Mouse (Mus musculus) sigmoid colon, adult 10 weeks (tissue): ENCODE results near the gene Klri1. TPM values are rescaled to one million over a fixed set of nuclear protein-coding genes. Genes with fewer than 3 reads are reported as not detected.

Experiments
- polyA plus RNA-seq: library from polyadenylated mRNA; stranded (reverse); fragments of 350-450 nt; fragmentation: Illumina TruSeq; extraction: RNeasy Lipid Tissue Mini Kit (QIAGEN cat#74804); gene quantifications from one replicate; pipeline ENCODE4 v1.2.3, GENCODE M21; 2014; ENCODE audit warnings: low read depth, low replicate concordance

The Klri1 gene
- 2.4 TPM for polyA plus RNA-seq

DNA sequence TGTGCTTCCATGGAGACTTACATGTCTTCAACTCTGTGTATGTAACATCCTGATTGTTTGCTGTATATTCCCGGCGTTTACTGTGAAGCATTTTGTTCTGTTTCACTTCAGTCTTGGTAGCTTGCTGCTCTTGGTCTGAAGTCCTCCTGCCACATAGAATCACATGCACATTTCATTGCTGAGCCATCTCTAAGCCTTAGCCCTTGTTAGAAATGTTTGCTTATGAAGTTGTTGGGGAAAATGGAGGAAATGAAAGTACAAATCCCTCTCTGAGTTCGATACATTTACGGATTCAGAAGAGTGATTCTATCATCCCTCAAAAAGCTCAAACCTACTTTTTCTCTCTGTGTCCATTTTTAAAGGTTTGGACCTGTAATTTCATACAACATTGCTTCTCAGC lies at the start of gene Klri1:
Gene Klri1, minus strand, starts transcription at position 101 of the 400 bp plus-strand sequence.

DNA sequence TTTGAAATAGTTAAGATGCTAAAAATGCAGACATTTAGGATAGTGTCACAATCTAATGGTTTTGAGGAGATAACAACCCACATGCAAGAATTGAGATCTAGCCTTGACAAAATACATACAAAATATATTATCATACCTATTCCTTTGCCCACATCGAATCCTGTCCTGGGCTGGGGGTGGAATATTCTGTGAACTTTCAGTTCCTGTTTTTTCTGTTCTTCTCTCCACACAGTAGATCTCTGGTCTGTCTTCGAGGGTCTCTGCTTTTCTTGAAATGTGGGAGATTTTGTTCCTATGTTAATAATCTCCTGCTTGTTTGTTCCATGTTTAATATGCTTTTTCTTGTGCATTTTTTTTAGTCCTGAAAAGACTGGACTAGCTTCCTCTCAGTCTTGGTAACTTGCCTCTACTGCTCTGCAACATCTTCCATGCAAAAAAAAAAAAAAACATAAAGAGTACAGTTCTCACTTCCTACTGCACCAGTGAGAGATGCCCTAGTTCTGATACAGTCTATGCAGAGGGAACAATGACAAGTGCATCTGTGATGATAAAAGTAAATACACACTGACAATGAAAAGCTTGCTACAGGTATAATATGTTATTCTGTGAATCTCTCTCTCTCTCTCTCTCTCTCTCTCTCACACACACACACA lies 23.3 kb upstream of the Klri1 start, which contains the start of gene Klri2:
Gene Klri2, minus strand, starts transcription at position 416 of the 653 bp plus-strand sequence.

DNA sequence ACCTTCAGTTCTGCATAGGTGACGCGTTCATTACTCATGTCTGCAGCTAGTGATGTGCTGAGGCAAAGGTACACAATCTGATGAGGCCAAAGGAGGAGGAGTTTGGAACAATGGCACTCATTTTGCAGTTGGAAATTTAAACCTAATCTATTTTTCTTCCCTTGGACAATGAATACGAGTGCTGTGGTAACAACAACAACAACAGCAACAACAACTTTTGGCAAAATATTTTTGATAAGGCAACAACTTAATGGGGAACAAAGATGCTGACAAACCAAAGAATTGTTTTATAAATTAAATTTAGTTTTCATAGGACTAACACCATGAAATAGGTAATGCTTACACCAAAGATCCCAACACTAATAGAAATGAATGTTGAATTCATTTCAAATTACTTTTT lies 38.1 kb downstream of the Klri1 start, which contains the start of gene Klrc1:
Gene Klrc1, minus strand, starts transcription at position 101 of the 400 bp plus-strand sequence.

DNA sequence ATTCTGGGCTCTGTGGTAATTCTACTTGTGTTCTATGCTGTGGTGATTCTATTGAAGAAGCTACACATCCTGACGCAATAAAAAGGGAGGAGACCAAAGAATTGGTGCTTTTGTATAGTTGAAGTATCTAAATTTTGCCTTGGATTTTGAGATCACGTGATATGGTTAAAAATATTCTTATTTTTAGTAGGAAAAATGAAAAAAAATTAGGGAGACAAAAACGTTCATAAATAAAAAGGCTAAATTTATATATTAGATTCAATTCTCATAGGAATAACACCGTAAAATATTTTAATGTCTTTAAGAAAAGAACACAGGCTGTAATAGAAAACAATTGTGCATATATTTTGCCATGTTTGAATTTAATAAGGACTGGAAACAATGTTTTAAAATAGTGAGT lies 56.3 kb downstream of the Klri1 start, which contains the start of gene Klrc2:
Gene Klrc2, minus strand, starts transcription at position 101 of the 400 bp plus-strand sequence.

Other genes starting within 250 kb of the Klri1 start
- 0.22 TPM for gene Olr1, start 210.0 kb downstream of the Klri1 start, polyA plus RNA-seq
- not detected for gene Tmem52b, start 204.6 kb downstream of the Klri1 start, polyA plus RNA-seq
- gene Gabarapl1, start 184.0 kb downstream of the Klri1 start, polyA plus RNA-seq, result 15.6 TPM
- gene Klre1, start 139.2 kb downstream of the Klri1 start, polyA plus RNA-seq, result 1.7 TPM
- 14.2 TPM for gene Klrd1, start 125.3 kb downstream of the Klri1 start, polyA plus RNA-seq
- gene Klrk1, start 93.3 kb downstream of the Klri1 start, polyA plus RNA-seq, result 4.1 TPM
- gene Klrc3, start 73.8 kb downstream of the Klri1 start, polyA plus RNA-seq, result not detected
- 1.3 TPM for gene Klrc2, start 56.4 kb downstream of the Klri1 start, polyA plus RNA-seq
- gene Klrc1, start 38.2 kb downstream of the Klri1 start, polyA plus RNA-seq, result 1.9 TPM
- 0.85 TPM for gene Klri2, start 23.4 kb upstream of the Klri1 start, polyA plus RNA-seq
- gene Gm156, start 67.1 kb upstream of the Klri1 start, polyA plus RNA-seq, result not detected
- not detected for gene Gm17631, start 145.5 kb upstream of the Klri1 start, polyA plus RNA-seq
- gene Klra17, start 159.5 kb upstream of the Klri1 start, polyA plus RNA-seq, result 1.1 TPM
- not detected for gene Klra5, start 200.5 kb upstream of the Klri1 start, polyA plus RNA-seq